Mouse (Mus musculus): ENCODE data around the gene Dock4. TPM values are rescaled to one million over a fixed set of nuclear protein-coding genes. Genes with fewer than 3 reads are reported as not detected.

The Dock4 gene
- total RNA-seq, 2 experiments from 2014 or later = 13.9 to 14.8 TPM

DNA sequence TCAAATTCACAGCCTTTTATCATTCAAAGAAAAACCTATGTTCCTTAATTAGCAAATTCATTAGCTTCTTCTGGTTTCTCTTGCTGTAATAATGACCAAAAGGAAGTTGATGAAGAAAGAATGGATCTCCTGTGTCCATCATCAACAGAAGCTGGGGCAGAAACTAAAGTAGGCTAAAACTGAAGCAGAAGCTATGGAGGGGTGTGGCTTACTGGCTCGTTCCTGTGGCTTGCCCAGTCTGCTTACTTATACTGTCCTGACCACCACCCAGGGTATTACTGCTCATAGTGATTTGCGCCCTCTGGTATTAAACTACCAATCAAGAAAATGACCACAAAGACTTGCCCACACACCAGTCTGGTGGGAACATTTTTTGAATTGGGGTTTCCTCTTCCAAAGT, 359.5 kb downstream of the Dock4 start:
- no peak overlapping the region for H3K4me3 ChIP-seq
- no peak for DNase-seq
- no peak overlapping the region for H3K27ac ChIP-seq
- no peak for TF ChIP-seq CTCF (IDR thresholded peaks at IDR 0.05)
- intact Hi-C loops (cut with DNase I) = no loop called here

DNA sequence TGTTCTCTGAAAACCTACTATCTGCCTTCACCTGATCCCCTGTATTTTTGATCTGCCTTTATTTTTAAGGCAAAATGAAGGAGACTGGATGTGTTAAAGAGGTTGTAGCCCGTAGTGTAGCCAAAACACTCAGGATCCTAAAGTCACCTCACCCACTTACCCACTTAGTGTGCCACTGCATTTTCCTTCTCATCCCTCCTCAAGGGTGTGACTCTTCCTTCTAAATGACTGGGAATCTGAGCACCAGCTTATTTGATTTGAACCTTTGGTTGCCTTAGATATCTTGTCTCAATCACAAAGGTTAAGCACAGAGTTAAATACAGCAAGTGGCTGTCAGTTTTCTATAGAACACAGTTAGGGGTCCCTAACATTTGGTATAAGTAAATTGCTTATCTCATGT, 362.2 kb downstream of the Dock4 start:
- intact Hi-C loops (cut with DNase I) = no loop called here
- H3K27ac ChIP-seq = no peak overlapping the region
- no peak for TF ChIP-seq CTCF (IDR thresholded peaks at IDR 0.05)
- DNase-seq = no peak
- H3K4me3 ChIP-seq = no peak overlapping the region

- Histone ChIP-seq H3K27ac (no peak overlapping the region), H3K4me3 (no peak overlapping the region)
- intact Hi-C loops (cut with DNase I) = loop anchor here (10.0 kb wide), 1 partner anchor 639 kb away; no protein-coding TSS in a partner anchor
- no peak for TF ChIP-seq CTCF (IDR thresholded peaks at IDR 0.05)
- no peak for DNase-seq
Measured at GRCm38 (mm10) chr12:40813474-40813873, 367.7 kb downstream of the Dock4 start.

GRCm38 (mm10) chr12:40814659-40815363, 369.1 kb downstream of the Dock4 start:
- no peak for DNase-seq
- intact Hi-C loops (cut with DNase I) = loop anchor here (10.0 kb wide), 1 partner anchor 640 kb away; no protein-coding TSS in a partner anchor
- H3K27ac ChIP-seq = no peak overlapping the region
- TF ChIP-seq CTCF (IDR thresholded peaks at IDR 0.05) = peak; percentile 80
- H3K4me3 ChIP-seq = no peak overlapping the region

GRCm38 (mm10) chr12:40818046-40818708, 372.4 kb downstream of the Dock4 start:
- no peak for TF ChIP-seq CTCF (IDR thresholded peaks at IDR 0.05)
- no peak overlapping the region for H3K4me3 ChIP-seq
- intact Hi-C loops (cut with DNase I) = loop anchor here (10.0 kb wide), 1 partner anchor 643 kb away; no protein-coding TSS in a partner anchor
- no peak for DNase-seq
- H3K27ac ChIP-seq = no peak overlapping the region

GRCm38 (mm10) chr12:40823631-40824030, 377.9 kb downstream of the Dock4 start:
- no peak for TF ChIP-seq CTCF (IDR thresholded peaks at IDR 0.05)
- H3K4me3 ChIP-seq = no peak overlapping the region
- no peak overlapping the region for H3K27ac ChIP-seq
- intact Hi-C loops (cut with DNase I) = loop anchor here (5.0 kb wide), 1 partner anchor 741 kb away; no protein-coding TSS in a partner anchor
- no peak for DNase-seq

DNA sequence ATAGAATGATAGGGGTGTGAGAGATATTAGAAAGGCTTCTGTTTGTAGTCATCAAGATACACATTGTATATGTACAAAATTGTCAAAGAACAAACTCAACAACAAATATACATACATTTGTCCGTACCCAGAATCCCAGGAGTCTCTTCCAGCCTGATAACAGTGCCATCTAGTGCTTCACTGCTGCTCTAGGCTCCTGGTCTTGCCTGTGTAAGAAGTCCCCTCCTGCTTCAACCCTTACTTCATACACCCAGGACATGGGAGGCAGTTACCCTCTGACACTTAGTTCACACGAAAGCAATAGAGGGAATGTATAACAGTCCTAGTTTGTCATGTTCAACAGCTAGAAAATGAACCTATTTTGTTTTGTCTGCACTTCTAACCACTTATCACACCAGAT, 378.5 kb downstream of the Dock4 start:
- intact Hi-C loops (cut with DNase I) = loop anchor here (5.0 kb wide), 1 partner anchor 742 kb away; no protein-coding TSS in a partner anchor
- Histone ChIP-seq H3K27ac (no peak overlapping the region), H3K4me3 (no peak overlapping the region)
- DNase-seq = no peak
- TF ChIP-seq CTCF (IDR thresholded peaks at IDR 0.05) = peak; percentile 71

DNA sequence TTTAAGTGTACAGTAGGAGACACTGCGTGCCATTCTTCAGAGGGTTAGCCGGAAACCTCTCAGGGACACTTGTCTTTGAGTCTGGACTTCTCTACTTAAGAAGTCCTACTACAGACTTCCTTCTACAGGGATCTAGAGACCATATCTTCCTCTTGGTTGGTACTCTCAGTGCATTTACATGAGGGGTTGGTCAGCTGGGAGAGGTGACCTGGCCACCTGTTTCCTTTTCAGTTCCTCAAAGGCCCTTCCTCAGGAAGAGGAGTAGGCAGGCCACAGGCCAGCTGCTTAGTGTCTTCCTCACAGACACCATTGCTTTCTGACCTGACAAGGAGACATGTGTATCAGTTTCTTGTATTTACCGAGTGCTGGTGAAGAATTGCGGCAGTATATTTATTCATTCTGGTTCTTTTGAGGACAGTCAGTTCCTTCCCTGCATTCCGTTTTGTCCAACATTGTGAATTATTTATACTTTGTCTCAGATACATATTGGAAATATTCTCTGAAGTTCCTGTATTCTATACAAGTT, 380.2 kb downstream of the Dock4 start:
- Histone ChIP-seq H3K4me3 (no peak overlapping the region), H3K27ac (no peak overlapping the region)
- no peak for DNase-seq
- TF ChIP-seq CTCF (IDR thresholded peaks at IDR 0.05) = no peak
- intact Hi-C loops (cut with DNase I) = no loop called here

DNA sequence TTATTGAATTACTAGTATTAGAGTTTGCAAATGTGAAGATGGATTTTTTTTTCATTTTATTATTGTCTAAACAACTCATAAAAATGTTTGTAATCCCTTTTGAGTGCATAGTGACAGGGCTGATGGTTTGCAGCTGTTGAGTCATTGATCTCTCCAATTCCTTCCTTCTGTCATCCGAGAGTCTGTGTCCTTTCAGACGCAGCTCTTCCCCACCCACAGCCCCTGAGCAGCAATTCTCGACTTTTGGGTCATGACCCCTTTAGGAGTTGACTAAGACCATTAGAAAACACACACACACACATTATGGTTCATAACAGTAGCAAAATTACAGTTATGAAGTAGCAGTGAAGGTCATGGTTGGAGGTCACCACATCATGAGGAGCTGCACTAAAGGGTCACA, 380.7 kb downstream of the Dock4 start:
- intact Hi-C loops (cut with DNase I) = no loop called here
- no peak overlapping the region for H3K27ac ChIP-seq
- DNase-seq = no peak
- TF ChIP-seq CTCF (IDR thresholded peaks at IDR 0.05) = no peak
- H3K4me3 ChIP-seq = no peak overlapping the region

GRCm38 (mm10) chr12:40828025-40828424, 382.3 kb downstream of the Dock4 start:
- H3K27ac ChIP-seq = no peak overlapping the region
- intact Hi-C loops (cut with DNase I) = no loop called here
- no peak for TF ChIP-seq CTCF (IDR thresholded peaks at IDR 0.05)
- no peak overlapping the region for H3K4me3 ChIP-seq
- DNase-seq = no peak

DNA sequence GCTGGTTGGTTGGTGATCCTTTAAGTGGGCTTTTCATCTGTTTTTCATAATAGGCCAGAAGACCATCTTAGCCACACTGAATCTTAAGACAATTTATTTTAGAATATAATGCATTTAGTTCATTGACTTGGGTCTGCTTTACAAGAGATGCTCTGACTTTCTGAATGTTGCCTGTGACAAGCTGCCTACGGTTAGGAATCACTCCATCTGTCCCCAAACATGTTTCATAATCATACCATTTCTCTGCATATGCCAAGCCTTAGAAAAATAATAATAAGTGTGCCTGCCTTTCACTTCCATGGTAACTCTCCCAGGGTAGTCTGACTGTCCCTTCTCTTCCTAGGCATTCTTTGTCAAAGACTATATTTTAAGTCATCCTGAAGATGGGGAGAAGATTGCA, 383.5 kb downstream of the Dock4 start:
- intact Hi-C loops (cut with DNase I) = no loop called here
- TF ChIP-seq CTCF (IDR thresholded peaks at IDR 0.05) = no peak
- no peak for DNase-seq
- Histone ChIP-seq H3K27ac (no peak overlapping the region), H3K4me3 (no peak overlapping the region)

DNA sequence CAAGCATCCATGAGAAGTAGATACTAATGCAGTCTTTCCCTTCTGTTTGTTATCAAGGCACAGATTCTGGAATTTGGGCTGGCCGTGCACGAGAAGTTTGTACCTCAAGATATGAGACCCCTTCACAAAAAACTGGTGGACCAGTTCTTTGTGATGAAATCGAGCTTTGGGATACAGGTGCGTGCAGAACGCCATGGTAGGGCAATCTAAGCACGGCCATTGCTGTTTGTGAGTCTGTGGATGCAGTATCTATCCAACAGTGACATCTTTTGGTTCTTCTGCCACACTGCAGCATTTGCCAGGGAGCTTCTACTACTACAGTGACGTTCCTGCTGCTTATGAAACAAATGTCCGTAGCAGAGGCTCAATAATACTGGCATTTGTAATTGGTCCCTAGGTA, 386.4 kb downstream of the Dock4 start:
- peak; percentile 58 for TF ChIP-seq CTCF (IDR thresholded peaks at IDR 0.05)
- peak; percentile 19 for DNase-seq
- intact Hi-C loops (cut with DNase I) = no loop called here
- Histone ChIP-seq H3K27ac (no peak overlapping the region), H3K4me3 (no peak overlapping the region)

DNA sequence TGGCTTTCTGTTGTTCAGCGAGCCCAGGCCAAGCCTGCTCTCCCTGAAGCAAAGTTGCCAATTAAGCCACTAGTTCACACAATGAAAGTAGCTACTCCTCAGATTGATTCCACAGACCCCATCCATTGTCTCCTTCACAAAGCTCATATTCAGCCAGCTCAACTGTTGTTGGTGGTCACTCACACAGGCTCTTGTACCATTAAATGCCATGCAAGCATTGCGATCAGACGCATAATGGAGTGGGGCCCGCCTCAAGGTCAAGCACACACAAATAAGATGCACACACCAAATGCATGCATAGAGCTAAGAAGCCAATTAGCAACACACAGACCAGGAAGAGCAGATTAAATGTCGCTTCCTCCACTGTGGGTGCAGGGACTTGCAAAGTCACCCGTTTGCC, 391.2 kb downstream of the Dock4 start:
- intact Hi-C loops (cut with DNase I) = loop anchor here (5.0 kb wide), 2 partner anchors 260 to 650 kb away; partner anchors contain the start of gene Lrrn3

More for the DNA sequence above, 391.2 kb downstream of the Dock4 start:
- no peak overlapping the region for H3K4me3 ChIP-seq
- H3K27ac ChIP-seq = no peak overlapping the region
- TF ChIP-seq CTCF (IDR thresholded peaks at IDR 0.05) = no peak
- no peak for DNase-seq

Measured in gastrocnemius, adult 2 months (tissue).